Mouse (Mus musculus) urinary bladder, postnatal 36 days (tissue): Measurements from ENCODE around the gene Ccdc106.
"Not testable (repeated sequence)": the region's sequence is repeated elsewhere in the genome, so short reads cannot be mapped to it uniquely, and the experiment has no call there.

Source experiments
- DNase-seq, 2 experiments: peaks; one replicate each; pipeline ENCODE4 v3.0.0; 2022; ENCODE audit warnings: low spot score in 2 of 2, mixed read lengths in 1 of 2

The Ccdc106 gene

DNA sequence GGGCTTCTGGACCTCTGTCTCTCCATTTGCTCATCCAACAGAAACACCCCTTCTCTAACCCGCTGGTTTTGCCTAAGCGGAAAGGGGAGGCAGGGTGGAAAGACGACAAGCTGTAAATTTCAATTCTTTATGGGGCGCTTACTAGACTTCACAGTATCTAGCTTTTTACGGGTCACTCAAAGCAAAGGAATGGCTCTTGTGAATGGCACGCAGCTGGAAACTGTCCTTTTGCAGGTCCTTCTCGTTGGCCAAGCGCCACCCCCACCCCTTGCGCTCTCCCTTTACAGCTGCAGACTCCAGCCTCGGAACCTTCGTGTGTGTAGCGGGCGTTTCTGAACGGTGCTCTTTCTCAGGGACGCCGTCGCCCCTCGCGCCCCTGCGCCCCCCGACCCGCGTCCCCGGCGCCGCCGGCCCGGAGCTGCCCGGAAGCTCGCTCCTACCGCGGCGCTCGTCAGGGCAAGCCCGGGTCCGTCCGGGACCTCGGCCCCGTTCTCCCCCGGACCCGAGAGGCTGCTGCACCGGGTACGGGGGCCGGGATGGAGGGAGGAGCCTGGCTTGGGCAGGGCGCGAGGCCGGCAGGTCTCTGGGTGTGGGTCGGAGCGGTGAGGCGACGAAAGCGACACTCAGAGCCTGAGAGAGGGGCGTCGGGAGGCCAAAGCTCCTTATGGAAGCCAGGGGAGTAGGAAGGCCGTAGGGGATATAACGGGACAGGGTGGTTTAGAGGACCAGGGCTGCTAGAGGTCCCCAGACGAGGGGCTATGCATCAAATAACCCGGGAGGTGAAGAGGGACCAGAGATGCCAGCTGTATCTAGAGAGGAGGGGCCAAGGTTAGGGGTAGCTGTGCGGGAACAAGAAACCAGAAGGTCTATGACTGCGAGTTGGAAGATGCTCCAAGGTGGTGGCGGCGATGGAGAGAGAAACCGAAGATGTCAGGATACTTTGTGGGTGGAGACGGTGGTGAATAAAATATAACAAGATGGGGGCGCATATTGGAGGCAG is 31.1 kb downstream of the Ccdc106 start, which contains the start of gene Zfp580:
Zfp580 (plus strand) TSS at position 346 of the 1,000 bp plus-strand sequence.
- peak; percentile 65 to 68 for DNase-seq

- no peak for DNase-seq
Measured at GRCm38 (mm10) chr7:5052438-5052837, 32.1 kb downstream of the Ccdc106 start.

DNA sequence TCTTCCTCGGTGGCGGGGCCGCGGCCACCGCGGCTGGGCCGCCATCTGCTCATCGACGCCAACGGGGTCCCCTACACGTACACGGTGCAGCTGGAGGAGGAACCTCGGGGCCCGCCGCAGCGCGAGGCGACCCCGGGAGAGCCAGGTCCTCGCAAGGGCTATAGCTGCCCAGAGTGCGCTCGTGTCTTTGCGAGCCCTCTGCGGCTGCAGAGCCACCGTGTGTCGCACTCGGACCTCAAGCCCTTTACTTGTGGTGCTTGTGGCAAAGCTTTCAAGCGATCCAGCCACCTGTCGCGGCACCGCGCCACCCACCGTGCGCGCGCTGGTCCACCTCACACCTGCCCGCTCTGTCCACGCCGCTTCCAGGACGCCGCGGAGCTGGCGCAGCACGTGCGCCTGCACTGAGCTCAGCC is 32.6 kb downstream of the Ccdc106 start:
- no peak for DNase-seq

DNA sequence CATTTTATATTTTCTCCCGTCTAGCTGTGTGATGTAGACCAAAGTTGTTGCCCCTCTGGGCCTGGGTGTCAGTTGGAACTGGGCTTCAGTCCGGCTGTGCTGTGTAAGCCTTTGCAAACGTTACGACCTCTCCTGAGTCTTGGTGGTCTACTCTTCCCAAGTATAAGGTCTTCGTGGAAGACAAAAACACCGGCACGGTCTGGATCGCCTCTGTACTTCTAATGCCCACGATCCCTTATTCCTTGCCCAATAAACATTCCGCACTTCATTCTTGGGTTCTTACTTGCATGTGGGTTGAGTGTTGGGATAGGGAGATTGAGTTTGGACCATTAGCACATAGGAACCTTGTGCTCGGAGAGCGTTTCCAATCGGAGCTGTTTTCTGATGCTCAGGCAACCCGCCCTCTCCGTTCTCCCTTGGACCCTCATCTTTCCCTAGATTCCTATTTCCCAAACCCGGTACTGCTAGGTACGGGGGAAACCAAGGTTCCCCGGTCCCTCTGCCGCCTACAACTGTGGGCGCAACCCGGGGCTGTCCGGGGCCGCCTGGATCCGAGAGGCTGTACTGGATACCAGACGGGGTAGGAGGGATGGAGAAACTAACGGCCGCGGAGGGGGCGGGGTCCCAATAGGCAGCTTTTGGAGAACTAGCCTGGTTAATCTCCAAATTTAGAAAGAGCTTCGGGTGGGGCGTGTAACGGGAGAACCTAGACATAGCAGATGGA is 33.3 kb downstream of the Ccdc106 start:
- no peak for DNase-seq

- no peak for DNase-seq
Measured at GRCm38 (mm10) chr7:5056651-5057263, 36.4 kb downstream of the Ccdc106 start.

DNA sequence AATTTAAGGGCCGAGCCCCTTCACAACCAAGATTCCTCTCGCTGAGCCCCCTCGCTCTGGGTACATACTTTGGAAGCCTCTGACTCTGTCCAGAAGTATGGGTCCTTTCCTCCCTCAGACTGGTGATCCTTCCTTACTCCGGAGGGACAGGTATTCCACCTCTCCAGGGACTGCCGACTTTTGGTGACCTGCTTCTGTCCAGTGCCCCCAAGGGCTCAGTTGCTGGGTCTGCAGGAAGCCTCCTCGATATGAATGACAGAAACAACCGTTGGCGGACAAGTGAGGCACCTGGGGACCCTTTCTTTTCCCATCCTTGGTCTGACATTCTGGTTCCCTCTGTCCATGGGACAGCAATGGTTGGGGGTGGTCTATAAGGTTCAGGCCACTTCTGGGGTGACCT is 37.0 kb downstream of the Ccdc106 start:
- no peak for DNase-seq

GRCm38 (mm10) chr7:5057804-5058203 is 37.5 kb downstream of the Ccdc106 start:
- DNase-seq, result no peak

DNA sequence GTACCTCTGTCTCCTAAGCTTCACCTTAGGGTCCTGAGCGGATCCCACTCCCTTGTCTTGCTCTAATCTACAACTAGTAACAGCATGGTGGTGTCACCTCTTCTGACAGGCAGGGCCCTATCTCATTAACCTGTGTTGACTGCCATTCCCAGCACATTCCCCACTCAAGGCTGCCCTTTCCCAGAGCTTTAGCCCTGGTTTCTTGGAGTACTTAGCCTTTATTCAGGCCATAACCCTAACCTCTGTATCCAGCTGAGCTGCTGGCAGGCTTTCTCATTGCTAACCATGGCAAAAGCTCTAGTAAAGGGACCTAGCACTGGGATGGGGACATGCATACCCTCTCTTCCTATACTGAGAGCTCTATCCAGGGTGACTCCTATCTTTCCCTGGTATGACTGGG is 38.3 kb downstream of the Ccdc106 start:
- DNase-seq, result no peak

- DNase-seq, result no peak
Measured at GRCm38 (mm10) chr7:5059421-5059820, 39.1 kb downstream of the Ccdc106 start.

DNA sequence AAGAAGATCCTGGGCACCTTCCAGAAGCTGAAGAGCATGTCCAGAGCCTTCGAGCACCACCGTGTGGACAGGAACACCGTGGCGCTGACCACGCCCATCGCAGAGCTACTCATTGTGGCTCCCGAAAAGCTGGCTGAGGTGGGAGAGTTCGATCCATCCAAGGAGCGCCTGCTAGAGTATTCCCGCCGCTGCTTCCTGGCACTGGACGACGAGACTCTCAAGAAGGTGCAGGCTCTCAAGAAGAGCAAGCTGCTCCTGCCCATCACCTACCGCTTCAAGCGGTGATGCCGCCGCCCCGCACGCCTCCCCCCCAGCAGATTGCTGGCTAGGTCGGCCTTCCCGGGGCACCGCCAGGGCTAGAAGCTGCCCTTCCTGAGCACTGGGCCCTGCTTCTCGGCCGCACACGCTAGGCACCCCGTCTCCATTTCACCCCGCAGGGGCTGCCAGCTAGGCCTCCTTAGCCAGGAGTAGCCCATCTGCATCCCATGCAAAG is 39.9 kb downstream of the Ccdc106 start:
- peak; percentile 62 to 82 for DNase-seq

GRCm38 (mm10) chr7:5060944-5061773 is 40.8 kb downstream of the Ccdc106 start:
- peak; percentile 96 to 97 for DNase-seq

- DNase-seq, result peak; percentile 86 to 93
Measured at GRCm38 (mm10) chr7:5061774-5062359, 41.5 kb downstream of the Ccdc106 start, which contains the start of gene U2af2. Gene U2af2, plus strand, starts transcription at chr7:5062143.

GRCm38 (mm10) chr7:5062360-5063001 is 42.1 kb downstream of the Ccdc106 start:
- DNase-seq, result peak; percentile 43 to 60

DNA sequence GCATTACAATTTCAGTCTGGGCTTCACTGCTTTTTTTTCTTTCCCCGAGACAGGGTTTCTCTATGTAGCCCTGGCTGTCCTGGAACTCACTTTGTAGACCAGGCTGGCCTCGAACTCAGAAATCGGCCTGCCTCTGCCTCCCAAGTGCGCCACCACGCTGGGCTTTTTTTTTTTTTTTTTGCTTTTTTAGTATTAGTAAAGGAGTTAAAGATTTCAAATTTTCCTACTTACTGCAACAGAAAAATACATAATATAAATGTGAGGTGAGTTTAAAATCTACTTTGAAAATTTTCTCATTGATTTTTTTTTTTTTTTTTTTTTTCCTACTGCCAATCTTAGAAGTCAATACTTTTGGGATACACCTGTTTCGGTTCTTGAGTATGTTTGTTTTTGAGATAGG is 44.5 kb downstream of the Ccdc106 start:
- no peak for DNase-seq

- no peak for DNase-seq
Measured at GRCm38 (mm10) chr7:5073586-5073985, 53.2 kb downstream of the Ccdc106 start.

DNA sequence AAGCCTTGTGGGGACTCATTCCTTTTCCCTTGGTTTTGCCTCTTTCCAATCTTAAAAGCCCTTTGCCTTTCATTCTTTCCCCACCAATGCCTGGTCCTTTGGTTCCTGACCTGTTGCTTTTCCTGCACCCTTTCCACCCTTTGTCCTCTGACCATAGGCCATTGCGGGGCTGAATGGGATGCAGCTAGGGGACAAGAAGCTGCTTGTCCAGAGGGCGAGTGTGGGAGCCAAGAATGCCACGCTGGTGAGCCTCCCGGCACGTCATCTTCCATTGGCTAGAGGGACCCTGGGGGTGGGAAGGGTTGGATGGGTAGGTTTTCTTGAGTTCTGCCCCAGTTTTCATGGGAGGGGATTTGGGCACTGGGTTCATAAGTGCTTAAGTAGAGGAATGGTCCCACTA is 54.6 kb downstream of the Ccdc106 start:
- no peak for DNase-seq

DNA sequence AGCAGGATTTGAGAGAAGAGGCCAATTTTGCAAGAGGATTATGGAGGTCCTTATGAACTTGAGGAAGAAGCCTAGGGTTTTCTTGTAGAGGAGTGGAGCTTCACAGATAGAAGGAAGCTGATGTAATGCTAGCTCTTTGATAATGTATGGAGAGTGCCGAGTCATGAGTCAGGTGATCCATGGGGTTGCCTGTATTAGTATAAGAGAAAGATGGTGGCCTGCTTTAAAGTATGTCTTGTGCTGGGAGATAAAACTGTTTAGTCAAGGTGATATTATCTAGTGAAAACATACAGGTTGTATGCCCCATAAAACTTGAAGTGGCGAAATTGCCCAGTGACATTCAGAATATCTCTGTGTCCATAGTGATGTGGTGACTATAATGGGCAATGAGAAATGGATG is 56.6 kb downstream of the Ccdc106 start:
- no peak for DNase-seq

DNA sequence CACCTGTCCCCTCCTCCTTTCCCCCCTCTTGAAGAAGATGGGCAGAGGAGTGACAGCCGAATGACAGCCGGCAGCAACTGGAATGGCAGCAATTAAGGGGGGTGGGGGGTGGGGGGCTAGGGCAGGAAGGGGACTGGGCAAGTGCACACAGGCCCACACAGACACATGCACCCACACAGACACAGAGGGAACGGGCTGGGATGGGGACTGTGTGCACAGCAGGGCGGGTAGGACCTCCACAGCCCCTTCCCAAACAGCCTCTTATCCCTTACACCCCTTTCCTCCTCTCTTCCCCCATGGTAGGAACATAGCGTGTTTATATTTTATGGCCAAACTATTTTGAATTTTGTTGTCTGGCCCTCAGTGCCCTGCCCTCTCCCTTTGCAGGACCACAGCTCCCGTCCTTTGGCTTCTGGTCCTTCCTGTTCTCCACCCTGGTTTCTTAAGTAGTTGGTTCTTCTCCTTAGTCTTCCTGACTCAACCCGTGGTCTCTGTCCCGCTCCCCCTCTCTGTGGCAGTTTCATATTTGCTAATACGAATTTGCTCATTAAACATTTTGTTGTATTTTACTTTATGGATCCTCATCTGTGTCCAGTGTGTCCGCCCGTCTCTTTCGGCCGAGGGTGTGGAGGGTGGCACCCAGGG is 59.1 kb downstream of the Ccdc106 start:
- not testable (repeated sequence) for DNase-seq

- peak; percentile 94 to 97 for DNase-seq
Measured at GRCm38 (mm10) chr7:5080010-5080751, 59.8 kb downstream of the Ccdc106 start, which contains the start of gene Epn1. Gene Epn1, plus strand, starts transcription at chr7:5080235.
